ENCODE assay signal across 8 mouse cellular contexts in the genomic region with DNA sequence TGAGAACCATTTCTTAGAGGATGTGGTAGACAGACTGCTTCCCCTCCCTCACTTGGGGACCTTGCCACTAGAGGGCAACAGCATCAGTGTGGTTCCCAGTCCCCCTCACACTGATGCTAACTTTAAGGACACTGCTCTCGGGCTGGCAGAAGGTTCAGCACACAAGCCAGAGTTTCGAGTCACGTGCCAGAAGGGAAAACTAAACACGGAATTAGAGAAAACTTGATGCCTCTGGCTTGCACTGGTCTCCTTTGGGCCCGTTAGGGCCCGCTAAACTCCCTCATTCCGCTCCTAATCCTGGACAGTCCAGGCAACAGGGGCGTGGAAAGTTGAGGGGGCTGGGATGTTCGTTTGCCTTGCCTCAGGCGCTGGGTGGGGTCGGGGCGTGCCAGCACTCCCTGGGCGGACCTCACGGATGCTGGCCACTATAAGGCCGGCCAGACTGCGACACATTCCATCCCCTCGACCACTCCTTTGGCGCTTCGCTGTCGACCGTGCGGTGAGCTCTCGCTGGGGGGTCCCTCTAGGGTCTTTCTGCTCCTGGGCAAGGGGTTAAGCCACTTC. TPM values are rescaled to one million over a fixed set of nuclear protein-coding genes. Genes with fewer than 3 reads are reported as not detected.
DNase-seq lines count a peak whose midpoint lies in the region; ATAC-seq and TF ChIP-seq lines count a peak whose summit lies in the region.

TSS of gene S100a6 (plus strand) at position 155 of the 564 bp plus-strand sequence.

- H3K9ac ChIP-seq in embryonic facial prominence, embryonic 13.5 days, result peak within 1 kb of the TSS; percentile 64
- peak within 1 kb of the TSS; percentile 12; the same call in 1 of the 2 replicates for H3K9ac ChIP-seq in heart, embryonic 11.5 days (ENCODE audit: low read depth, low read length)
- peak within 1 kb of the TSS; percentile 54 for H3K9ac ChIP-seq in kidney, embryonic 14.5 days (ENCODE audit: low read depth, low read length)
- H3K9ac ChIP-seq in liver, embryonic 11.5 days (ENCODE audit: low read depth, low read length), result 0 out of 2 replicates have a peak within 1 kb of the TSS, but pooled peaks have one; percentile 15

- peak; percentile 57; the same call in 1 of the 2 replicates for ATAC-seq in embryonic facial prominence, embryonic 13.5 days (ENCODE audit: insufficient number of reproducible peaks, insufficient read depth, low FRiP score, low TSS enrichment, low read depth)
- ATAC-seq in heart, embryonic 11.5 days (replicated peaks; ENCODE audit: insufficient number of reproducible peaks, low FRiP score, low TSS enrichment), result no peak; the same call in 1 of the 2 replicates
- peak; percentile 84 for ATAC-seq in kidney, embryonic 14.5 days (ENCODE audit: low FRiP score, low TSS enrichment)
- ATAC-seq in liver, embryonic 11.5 days (replicated peaks; ENCODE audit: low FRiP score), result peak; percentile 60

- peaks cover 25% of the 10 kb centered on the region for H3K4me1 ChIP-seq in embryonic facial prominence, embryonic 13.5 days
- 0 out of 2 replicates have a peak, but pooled peaks cover 5% of the 10 kb centered on the region for H3K4me1 ChIP-seq in heart, embryonic 11.5 days (ENCODE audit: control insufficient read depth, insufficient read depth, low read length)
- H3K4me1 ChIP-seq in kidney, embryonic 14.5 days (ENCODE audit: control insufficient read depth, insufficient read depth, low read length), result no peaks in the 10 kb centered on the region
- H3K4me1 ChIP-seq in liver, embryonic 11.5 days (replicated peaks; ENCODE audit: control insufficient read depth, insufficient read depth, low read length), result 0 out of 2 replicates have a peak, but pooled peaks cover 3% of the 10 kb centered on the region

- DNase-seq in 3134 (ENCODE audit: extremely low read depth, insufficient read length, low spot score) (peak; percentile 94), R1 (ENCODE audit: low read depth, low spot score) (peak; percentile 85)
- DNase-seq in liver, embryonic 11.5 days (ENCODE audit: low spot score), result peak; percentile 56
- peak; percentile 44 for DNase-seq in testis, postnatal 14 days (ENCODE audit: low spot score)

- H3K79me2 ChIP-seq in myocyte (ENCODE audit: control insufficient read depth, insufficient read depth), result peaks cover 29% of the 10 kb centered on the region

- peak within 1 kb of the TSS; percentile 78 for H3K4me2 ChIP-seq in embryonic facial prominence, embryonic 13.5 days
- H3K4me2 ChIP-seq in heart, embryonic 11.5 days, result peak within 1 kb of the TSS; percentile 77
- H3K4me2 ChIP-seq in kidney, embryonic 14.5 days (replicated peaks; ENCODE audit: low read depth, low read length), result peak within 1 kb of the TSS; percentile 72
- H3K4me2 ChIP-seq in liver, embryonic 11.5 days, result peak within 1 kb of the TSS; percentile 66
- peak within 1 kb of the TSS; percentile 90 for H3K4me2 ChIP-seq in myocyte (ENCODE audit: low read depth)

- TF ChIP-seq POLR2A in myocyte (IDR thresholded peaks at IDR 0.05; ENCODE audit: insufficient read length, low read depth), result peak; percentile 100

- no peaks in the 10 kb centered on the region for H3K36me3 ChIP-seq in embryonic facial prominence, embryonic 13.5 days
- H3K36me3 ChIP-seq in heart, embryonic 11.5 days (ENCODE audit: control insufficient read depth, insufficient read depth, low read length), result no peaks in the 10 kb centered on the region
- H3K36me3 ChIP-seq in kidney, embryonic 14.5 days (ENCODE audit: control insufficient read depth, insufficient read depth, low read length), result no peaks in the 10 kb centered on the region
- H3K36me3 ChIP-seq in liver, embryonic 11.5 days (ENCODE audit: control insufficient read depth, insufficient read depth, low read length), result no peaks in the 10 kb centered on the region
- H3K36me3 ChIP-seq in myocyte (ENCODE audit: control insufficient read depth, insufficient read depth), result peaks cover 37% of the 10 kb centered on the region

- H3K4me3 ChIP-seq in embryonic facial prominence, embryonic 13.5 days, result peak within 1 kb of the TSS; percentile 43
- peak within 1 kb of the TSS; percentile 43 for H3K4me3 ChIP-seq in heart, embryonic 11.5 days (ENCODE audit: low read depth, low read length)
- H3K4me3 ChIP-seq in kidney, embryonic 14.5 days (ENCODE audit: low read length), result peak within 1 kb of the TSS; percentile 40
- H3K4me3 ChIP-seq in liver, embryonic 11.5 days (ENCODE audit: low read depth, low read length), result peak within 1 kb of the TSS; percentile 21
- H3K4me3 ChIP-seq in myocyte, result peak within 1 kb of the TSS; percentile 99

- H3K9me3 ChIP-seq in embryonic facial prominence, embryonic 13.5 days, result no peaks in the 10 kb centered on the region
- no peaks in the 10 kb centered on the region for H3K9me3 ChIP-seq in heart, embryonic 11.5 days (replicated peaks; ENCODE audit: control insufficient read depth, low read length)
- H3K9me3 ChIP-seq in kidney, embryonic 14.5 days (ENCODE audit: control insufficient read depth, low read length), result no peaks in the 10 kb centered on the region
- H3K9me3 ChIP-seq in liver, embryonic 11.5 days (ENCODE audit: control insufficient read depth, low read length), result no peaks in the 10 kb centered on the region

- peak within 1 kb of the TSS; percentile 8; the same call in 1 of the 2 replicates for H3K27ac ChIP-seq in embryonic facial prominence, embryonic 13.5 days
- no peak within 1 kb of the TSS for H3K27ac ChIP-seq in heart, embryonic 11.5 days (ENCODE audit: low read depth, low read length)
- peak within 1 kb of the TSS; percentile 12; the same call in 1 of the 2 replicates for H3K27ac ChIP-seq in kidney, embryonic 14.5 days (ENCODE audit: low read depth, low read length)
- H3K27ac ChIP-seq in liver, embryonic 11.5 days (ENCODE audit: low read depth, low read length), result no peak within 1 kb of the TSS

- no peaks in the 10 kb centered on the region for H3K27me3 ChIP-seq in embryonic facial prominence, embryonic 13.5 days
- 0 out of 2 replicates have a peak, but pooled peaks cover 3% of the 10 kb centered on the region for H3K27me3 ChIP-seq in heart, embryonic 11.5 days (ENCODE audit: control insufficient read depth, insufficient read depth, low read length)
- H3K27me3 ChIP-seq in kidney, embryonic 14.5 days (ENCODE audit: control insufficient read depth, insufficient read depth, low read length), result no peaks in the 10 kb centered on the region
- no peaks in the 10 kb centered on the region for H3K27me3 ChIP-seq in liver, embryonic 11.5 days (replicated peaks; ENCODE audit: control insufficient read depth, insufficient read depth, low read length)
- no peaks in the 10 kb centered on the region for H3K27me3 ChIP-seq in myocyte (ENCODE audit: control insufficient read depth, insufficient read depth, insufficient read length)

- WGBS in embryonic facial prominence, embryonic 13.5 days, result 0% methylated on average over 23 of the region's 23 CpGs
- 0% methylated on average over 23 of the region's 23 CpGs for WGBS in heart, embryonic 11.5 days (ENCODE audit: insufficient replicate concordance)
- WGBS in kidney, embryonic 14.5 days, result under 1% methylated on average over 23 of the region's 23 CpGs
- WGBS in liver, embryonic 11.5 days, result under 1% methylated on average over 23 of the region's 23 CpGs

- H3ac ChIP-seq in myocyte (ENCODE audit: control insufficient read depth, insufficient read length), result peak within 1 kb of the TSS; percentile 30

TF ChIP-seq in myocyte, 11 proteins besides CTCF, POLR2A, EP300 and RAD21:
- TF ChIP-seq MYOG (IDR thresholded peaks at IDR 0.05; ENCODE audit: control insufficient read depth in 1 of 3, insufficient read depth in 1 of 3, insufficient read length in 2 of 3, low read depth in 2 of 3) (peak in 1 of 3 experiments; percentile 29), SRF (IDR thresholded peaks at IDR 0.05; ENCODE audit: control insufficient read depth, insufficient read length, low read depth) (no peak), E2F4 (IDR thresholded peaks at IDR 0.05; ENCODE audit: insufficient read depth) (no peak), MAX (IDR thresholded peaks at IDR 0.05; ENCODE audit: low read depth) (no peak), TCF12 (IDR thresholded peaks at IDR 0.05; ENCODE audit: insufficient read depth, poor library complexity, severe bottlenecking) (no peak), CEBPB (IDR thresholded peaks at IDR 0.05; ENCODE audit: insufficient read depth, poor library complexity, severe bottlenecking) (no peak), POLR2AphosphoS2 (IDR thresholded peaks at IDR 0.05; ENCODE audit: insufficient read length, low read depth) (peak; percentile 99), USF1 (IDR thresholded peaks at IDR 0.05; ENCODE audit: low read depth) (peak; percentile 62), REST (IDR thresholded peaks at IDR 0.05; ENCODE audit: insufficient read depth, insufficient read length) (no peak), MYOD1 (IDR thresholded peaks at IDR 0.05; ENCODE audit: control insufficient read depth in 1 of 3, insufficient read length in 2 of 3, low read depth in 2 of 3) (peak in 1 of 3 experiments; percentile 22), TCF3 (IDR thresholded peaks at IDR 0.05; ENCODE audit: insufficient read length, low read depth) (no peak)

RNA-seq across cellular contexts. Expression of gene S100a6, which starts in this region (rescaled TPM):
- 89.9 and 97.9 TPM in 2 replicates for polyA plus RNA-seq in embryonic facial prominence, embryonic 13.5 days (2015; fragmentation: Nextera tagmentation; extraction: Ambion mirVana)
- 43.6 and 44.5 TPM in 2 replicates for polyA plus RNA-seq in heart, embryonic 11.5 days (2014; fragmentation: Nextera tagmentation; extraction: Ambion mirVana)
- 115 and 148 TPM in 2 replicates for polyA plus RNA-seq in kidney, embryonic 14.5 days (2014; fragmentation: Nextera tagmentation; extraction: Ambion mirVana)
- polyA plus RNA-seq in liver, embryonic 11.5 days (2014; fragmentation: Nextera tagmentation; extraction: Ambion mirVana), result 13.9 and 14.6 TPM in 2 replicates
- 2,472 TPM for polyA plus RNA-seq in myocyte (2012; fragmentation: generic; extraction: Trizol)

Comparison
In these comparisons a context has a peak if more than half of its experiments do, and no peak if none do; other contexts are left out.
1. RNA of gene S100a6 (polyA plus RNA-seq): 2,472 TPM in myocyte (single experiment); 115 to 148 TPM in kidney, embryonic 14.5 days, 89.9 to 97.9 TPM in embryonic facial prominence, embryonic 13.5 days, 43.6 to 44.5 TPM in heart, embryonic 11.5 days and 13.9 to 14.6 TPM in liver, embryonic 11.5 days; every median in the first group is over 10 times any median in the second.
2. DNase-seq: peak in every context shown above with its lines; median percentile 94 in 3134; 85 in R1; 56 in liver, embryonic 11.5 days; 44 in testis, postnatal 14 days.
3. H3K27ac ChIP-seq: peak in embryonic facial prominence, embryonic 13.5 days (single experiment) and kidney, embryonic 14.5 days (single experiment); none in heart, embryonic 11.5 days (single experiment) and liver, embryonic 11.5 days (single experiment).
4. H3K4me3 ChIP-seq: peak in every context shown above with its lines; median percentile 99 in myocyte; 43 in embryonic facial prominence, embryonic 13.5 days; 43 in heart, embryonic 11.5 days; 40 in kidney, embryonic 14.5 days; 21 in liver, embryonic 11.5 days.
5. H3K9ac ChIP-seq: peak in every context shown above with its lines; median percentile 64 in embryonic facial prominence, embryonic 13.5 days; 54 in kidney, embryonic 14.5 days; 15 in liver, embryonic 11.5 days; 12 in heart, embryonic 11.5 days.
6. Peak in every context shown above with its lines, with median percentiles within 50 percentile points of each other: H3K4me2 ChIP-seq.